ENCODE assay signal across 29 mouse cellular contexts in genomic region chr10:28391168-28391567, GRCm38 (mm10).
"Had no signal": no experiment of that assay in that cellular context is flagged by ENCODE, and none has a peak within 500 bp of the region (broad histone marks: within the 10 kb centered on the region; RNA-seq: fewer than 3 reads in every experiment).

No protein-coding gene starts in this region.

- H3K4me2 ChIP-seq: heart, embryonic 11.5 days; heart, embryonic 13.5 days; heart, embryonic 15.5 days; hindbrain, embryonic 13.5 days; hindbrain, embryonic 15.5 days; kidney, embryonic 15.5 days; limb, embryonic 12.5 days; liver, embryonic 11.5 days; liver, embryonic 13.5 days; liver, embryonic 15.5 days had no signal

- H3K36me3 ChIP-seq: heart, embryonic 13.5 days; hindbrain, embryonic 13.5 days; hindbrain, embryonic 15.5 days; kidney, embryonic 15.5 days; limb, embryonic 10.5 days; limb, embryonic 12.5 days; liver, embryonic 13.5 days; liver, embryonic 15.5 days had no signal

- H3K9ac ChIP-seq: heart, embryonic 13.5 days; heart, embryonic 15.5 days; hindbrain, embryonic 13.5 days; hindbrain, embryonic 15.5 days; kidney, embryonic 15.5 days; limb, embryonic 12.5 days; liver, embryonic 13.5 days; liver, embryonic 15.5 days; liver, postnatal 0 days had no signal

- H3K4me1 ChIP-seq: hindbrain, embryonic 13.5 days; hindbrain, embryonic 15.5 days; limb, embryonic 10.5 days; liver, embryonic 13.5 days; liver, embryonic 15.5 days had no signal

- DNase-seq: gastrocnemius, postnatal 14 days; gastrocnemius, postnatal 36 days; heart, adult 11 months; heart, adult 2 months; heart, postnatal 14 days; heart, postnatal 36 days; kidney, adult 11 months; kidney, adult 2 months; kidney, adult 9 months; kidney, postnatal 14 days; kidney, postnatal 36 days; liver; liver, embryonic 13.5 days; liver, postnatal 0 days had no signal

- H3K4me3 ChIP-seq: heart, adult 2 months; heart, embryonic 13.5 days; heart, embryonic 15.5 days; hindbrain, embryonic 13.5 days; hindbrain, embryonic 15.5 days; kidney, embryonic 15.5 days; layer of hippocampus, adult 2 months; left cerebral cortex, adult 2 months; limb, embryonic 10.5 days; limb, embryonic 12.5 days; liver, embryonic 13.5 days; liver, embryonic 15.5 days had no signal

- H3K27ac ChIP-seq: heart, adult 2 months; heart, embryonic 13.5 days; heart, embryonic 15.5 days; hindbrain, embryonic 13.5 days; hindbrain, embryonic 15.5 days; hindbrain, postnatal 0 days; kidney, embryonic 15.5 days; kidney, postnatal 0 days; layer of hippocampus, adult 2 months; left cerebral cortex, adult 2 months; limb, embryonic 10.5 days; limb, embryonic 12.5 days; liver, embryonic 13.5 days; liver, embryonic 15.5 days had no signal

- H3K27me3 ChIP-seq: heart, embryonic 13.5 days; heart, embryonic 15.5 days; hindbrain, embryonic 13.5 days; hindbrain, embryonic 15.5 days; kidney, embryonic 15.5 days; limb, embryonic 12.5 days; liver, embryonic 13.5 days; liver, embryonic 15.5 days had no signal

- H3K9me3 ChIP-seq: heart, embryonic 13.5 days; heart, embryonic 15.5 days; hindbrain, embryonic 13.5 days; hindbrain, embryonic 15.5 days; kidney, embryonic 15.5 days; limb, embryonic 10.5 days; limb, embryonic 12.5 days; liver, embryonic 13.5 days; liver, embryonic 15.5 days had no signal

- ATAC-seq: hindbrain, postnatal 0 days; intestine, embryonic 16.5 days; liver, postnatal 0 days had no signal
